Mouse (Mus musculus) testis, adult 2 months (tissue): ENCODE measurements around the gene Rgs7.

Experiments
- CTCF ChIP-seq: fragments of 200-500 bp; IDR thresholded peaks from 2 replicates; pipeline ENCODE4 v1.5.1; 2012; ENCODE audit warnings: low read depth, mild to moderate bottlenecking, inconsistent platforms, low read length, moderate library complexity; ENCODE audit not compliant: control insufficient read depth, insufficient read depth, insufficient replicate concordance
- POLR2A ChIP-seq: fragments of 200-500 bp; IDR thresholded peaks from 2 replicates; pipeline ENCODE4 v1.6.1; 2012; ENCODE audit warnings: low read depth, mild to moderate bottlenecking, inconsistent platforms, low read length, moderate library complexity; ENCODE audit not compliant: control insufficient read depth

DNA sequence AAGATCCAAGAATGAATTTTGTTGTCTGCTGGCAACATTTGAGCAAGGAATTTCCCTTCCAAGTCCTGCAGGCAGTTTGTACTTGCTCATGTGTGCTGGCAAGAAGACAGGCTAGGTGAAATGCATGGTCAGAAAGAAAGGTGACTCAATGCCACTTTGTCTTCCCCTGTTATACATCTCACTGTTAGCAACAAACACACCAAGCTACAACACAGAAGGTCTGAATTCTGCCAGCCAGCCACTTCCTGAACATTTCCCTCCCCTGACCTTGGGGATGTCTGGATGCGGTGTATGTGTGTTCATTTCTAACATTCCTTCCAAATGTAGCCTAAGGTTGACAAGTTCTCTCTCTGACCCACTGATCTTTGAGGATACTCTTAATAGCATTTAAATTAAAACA is 191.4 kb downstream of the Rgs7 start:
- no peak for TF ChIP-seq CTCF
- TF ChIP-seq POLR2A, result no peak
